Mouse (Mus musculus) bone marrow macrophage, adult 2 months (primary cell): ENCODE measurements around the gene Rabif. TPM values are rescaled to one million over a fixed set of nuclear protein-coding genes. Genes with fewer than 3 reads are reported as not detected.

Experiments
- H3K27ac ChIP-seq: 2 replicates; pipeline ENCODE4 v1.5.1; 2012; ENCODE audit warnings: low read depth, low read length; ENCODE audit not compliant: insufficient read depth
- H3K4me1 ChIP-seq: 2 replicates; pipeline ENCODE4 v1.6.1; 2012; ENCODE audit warnings: low read length; ENCODE audit not compliant: control insufficient read depth, insufficient read depth
- H3K4me3 ChIP-seq: 2 replicates; pipeline ENCODE4 v1.5.1; 2012; ENCODE audit warnings: mild to moderate bottlenecking, low read length, moderate library complexity; ENCODE audit not compliant: insufficient read depth
- CTCF ChIP-seq: IDR thresholded peaks from 2 replicates; pipeline ENCODE4 v1.5.1; 2012; ENCODE audit warnings: low read depth, mild to moderate bottlenecking, low read length, moderate library complexity
- POLR2A ChIP-seq: IDR thresholded peaks from 2 replicates; pipeline ENCODE4 v1.6.1; 2012; ENCODE audit warnings: mild to moderate bottlenecking, low read depth, low read length, borderline replicate concordance
- polyA plus RNA-seq: library from polyadenylated mRNA; stranded (reverse); fragments of >200 nt; gene quantifications from 2 replicates; pipeline ENCODE4 v1.2.4, GENCODE M21; 2012; ENCODE audit not compliant: missing spikeins, insufficient read depth, insufficient read length

Rabif gene
- polyA plus RNA-seq, 1 experiment: 15.1 TPM

GRCm38 (mm10) chr1:134460294-134461284 is 33.9 kb upstream of the Rabif start:
- Histone ChIP-seq H3K4me1 (peaks cover 14% of the 10 kb centered on the region), H3K4me3 (no peak overlapping the region), H3K27ac (no peak overlapping the region)
- TF ChIP-seq POLR2A (no peak), CTCF (no peak)

GRCm38 (mm10) chr1:134484623-134485022 is 9.8 kb upstream of the Rabif start:
- no peak overlapping the region for H3K4me3 ChIP-seq
- H3K4me1 ChIP-seq: no peaks in the 10 kb centered on the region
- TF ChIP-seq CTCF (no peak), POLR2A (no peak)
- no peak overlapping the region for H3K27ac ChIP-seq

- Histone ChIP-seq H3K27ac (no peak overlapping the region), H3K4me3 (no peak overlapping the region), H3K4me1 (peaks cover 3% of the 10 kb centered on the region; the same call in 1 of the 2 replicates)
- TF ChIP-seq CTCF (no peak), POLR2A (no peak)
Measured at GRCm38 (mm10) chr1:134490903-134491801, 3.3 kb upstream of the Rabif start.

- H3K4me3 ChIP-seq: no peak overlapping the region
- H3K4me1 ChIP-seq: peaks cover 3% of the 10 kb centered on the region; the same call in 1 of the 2 replicates
- no peak overlapping the region for H3K27ac ChIP-seq
- TF ChIP-seq POLR2A: no peak
- TF ChIP-seq CTCF: no peak
Measured at GRCm38 (mm10) chr1:134492276-134492675, 2.2 kb upstream of the Rabif start.

GRCm38 (mm10) chr1:134493496-134493895 is 952 bp upstream of the Rabif start:
- Histone ChIP-seq H3K4me1 (peaks cover 3% of the 10 kb centered on the region; the same call in 1 of the 2 replicates), H3K27ac (no peak overlapping the region), H3K4me3 (no peak overlapping the region)
- TF ChIP-seq POLR2A (no peak), CTCF (no peak)

- TF ChIP-seq POLR2A: no peak
- TF ChIP-seq CTCF: no peak
- Histone ChIP-seq H3K4me3 (peak overlapping the region; percentile 77), H3K4me1 (peaks cover 3% of the 10 kb centered on the region; the same call in 1 of the 2 replicates), H3K27ac (peak overlapping the region; percentile 74)
Measured at GRCm38 (mm10) chr1:134493956-134494355, 492 bp upstream of the Rabif start.

- TF ChIP-seq POLR2A (no peak), CTCF (no peak)
- Histone ChIP-seq H3K4me3 (peak overlapping the region; percentile 77), H3K27ac (no peak overlapping the region), H3K4me1 (peaks cover 3% of the 10 kb centered on the region; the same call in 1 of the 2 replicates)
Measured at GRCm38 (mm10) chr1:134495216-134495539, 730 bp downstream of the Rabif start.

- TF ChIP-seq POLR2A (no peak), CTCF (no peak)
- Histone ChIP-seq H3K4me1 (peaks cover 3% of the 10 kb centered on the region; the same call in 1 of the 2 replicates), H3K27ac (no peak overlapping the region), H3K4me3 (no peak overlapping the region)
Measured at GRCm38 (mm10) chr1:134495991-134496390, 1.5 kb downstream of the Rabif start.

- Histone ChIP-seq H3K27ac (no peak overlapping the region), H3K4me1 (peaks cover under 1% of the 10 kb centered on the region; the same call in 1 of the 2 replicates), H3K4me3 (no peak overlapping the region)
- TF ChIP-seq POLR2A: no peak
- no peak for TF ChIP-seq CTCF
Measured at GRCm38 (mm10) chr1:134500916-134501315, 6.5 kb downstream of the Rabif start.
